Mouse (Mus musculus) splenic B cell, adult 2 months (primary cell): ENCODE data around the gene Gm20604.

Experiments
- DNase-seq: peaks from one replicate; pipeline ENCODE4 v3.0.0-alpha.2; 2011; ENCODE audit warnings: low read depth, low spot score
- H3K27me3 ChIP-seq: 2 replicates; pipeline ENCODE4 v1.6.1; 2012; ENCODE audit warnings: mild to moderate bottlenecking, low read length, moderate library complexity, mixed read lengths; ENCODE audit not compliant: control insufficient read depth, poor library complexity, insufficient read depth, severe bottlenecking
- H3K36me3 ChIP-seq: 2 replicates; pipeline ENCODE4 v1.6.1; 2012; ENCODE audit warnings: mild to moderate bottlenecking, low read length, moderate library complexity, mixed read lengths; ENCODE audit not compliant: control insufficient read depth, poor library complexity, insufficient read depth, severe bottlenecking

The Gm20604 gene

GRCm38 (mm10) chr12:102758403-102758756, at the start of gene Gm20604:
TSS of gene Gm20604 (minus strand) at chr12:102758672.
- no peak for DNase-seq

GRCm38 (mm10) chr12:102799528-102799927, 41.1 kb upstream of the Gm20604 start:
- H3K36me3 ChIP-seq = peaks cover 2% of the 10 kb centered on the region; the same call in 1 of the 2 replicates
- no peaks in the 10 kb centered on the region for H3K27me3 ChIP-seq
- no peak for DNase-seq

More at GRCm38 (mm10) chr12:102758403-102758756, at the start of gene Gm20604:
- H3K36me3 ChIP-seq = no peaks in the 10 kb centered on the region
- H3K27me3 ChIP-seq = no peaks in the 10 kb centered on the region

- Histone ChIP-seq H3K36me3 (peaks cover 18% of the 10 kb centered on the region), H3K27me3 (no peaks in the 10 kb centered on the region)
- DNase-seq = no peak
These were observed 29.5 kb upstream of the Gm20604 start for GRCm38 (mm10) chr12:102787927-102788326.

DNA sequence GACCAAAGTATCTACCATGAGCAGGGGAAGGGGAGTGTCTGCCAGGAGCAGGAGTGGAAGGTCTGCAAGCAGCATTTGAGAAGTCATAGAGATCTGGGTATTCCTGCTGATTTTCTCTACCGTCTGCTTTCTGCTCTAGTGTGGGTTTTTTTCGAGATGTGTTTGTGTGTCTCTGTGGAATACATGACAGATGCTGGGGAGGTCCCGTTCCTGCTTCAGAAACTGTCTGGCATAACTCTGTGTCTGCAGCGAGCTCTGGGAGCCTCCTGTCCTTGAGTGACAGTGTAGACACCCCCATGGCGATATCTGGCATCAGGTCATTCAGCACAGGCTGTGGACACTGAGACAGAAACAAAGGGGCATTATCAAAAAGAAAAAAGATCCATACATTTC, 27.1 kb upstream of the Gm20604 start:
- no peaks in the 10 kb centered on the region for H3K27me3 ChIP-seq
- no peak for DNase-seq
- peaks cover 18% of the 10 kb centered on the region for H3K36me3 ChIP-seq

GRCm38 (mm10) chr12:102784899-102785592, 26.6 kb upstream of the Gm20604 start:
- Histone ChIP-seq H3K36me3 (peaks cover 14% of the 10 kb centered on the region), H3K27me3 (no peaks in the 10 kb centered on the region)
- no peak for DNase-seq

DNA sequence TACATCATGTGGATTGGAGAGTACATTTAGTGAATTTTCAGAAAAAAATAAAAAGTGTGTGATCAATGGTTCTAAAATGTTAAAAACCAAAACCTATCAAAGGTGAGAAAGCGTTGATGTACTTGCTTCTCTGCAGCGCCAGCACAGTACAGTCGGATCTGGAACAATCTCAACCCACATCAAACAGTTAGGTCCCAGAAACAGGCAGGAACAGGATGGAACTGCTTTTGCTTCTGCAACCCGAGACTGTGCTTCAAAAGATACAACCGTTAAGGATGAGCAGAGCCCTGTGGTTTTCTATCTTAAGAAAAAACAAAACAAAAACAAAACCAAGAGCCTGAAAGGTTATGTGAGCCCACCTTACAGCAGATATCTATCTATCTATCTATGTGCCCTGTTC, 24.4 kb upstream of the Gm20604 start:
- Histone ChIP-seq H3K27me3 (no peaks in the 10 kb centered on the region), H3K36me3 (peaks cover 8% of the 10 kb centered on the region)
- no peak for DNase-seq

- Histone ChIP-seq H3K27me3 (no peaks in the 10 kb centered on the region), H3K36me3 (peaks cover 9% of the 10 kb centered on the region; the same call in 1 of the 2 replicates)
- peak; percentile 34 for DNase-seq
These were observed 21.0 kb upstream of the Gm20604 start for GRCm38 (mm10) chr12:102779452-102779851.

GRCm38 (mm10) chr12:102778151-102778550, 19.7 kb upstream of the Gm20604 start:
- DNase-seq = no peak
- H3K27me3 ChIP-seq = no peaks in the 10 kb centered on the region
- peaks cover 9% of the 10 kb centered on the region; the same call in 1 of the 2 replicates for H3K36me3 ChIP-seq

- DNase-seq = no peak
- peaks cover 18% of the 10 kb centered on the region; the same call in 1 of the 2 replicates for H3K36me3 ChIP-seq
- H3K27me3 ChIP-seq = no peaks in the 10 kb centered on the region
These were observed 17.6 kb upstream of the Gm20604 start for GRCm38 (mm10) chr12:102776035-102776434.

- no peak for DNase-seq
These were observed 14.2 kb upstream of the Gm20604 start for GRCm38 (mm10) chr12:102772676-102773075.

DNA sequence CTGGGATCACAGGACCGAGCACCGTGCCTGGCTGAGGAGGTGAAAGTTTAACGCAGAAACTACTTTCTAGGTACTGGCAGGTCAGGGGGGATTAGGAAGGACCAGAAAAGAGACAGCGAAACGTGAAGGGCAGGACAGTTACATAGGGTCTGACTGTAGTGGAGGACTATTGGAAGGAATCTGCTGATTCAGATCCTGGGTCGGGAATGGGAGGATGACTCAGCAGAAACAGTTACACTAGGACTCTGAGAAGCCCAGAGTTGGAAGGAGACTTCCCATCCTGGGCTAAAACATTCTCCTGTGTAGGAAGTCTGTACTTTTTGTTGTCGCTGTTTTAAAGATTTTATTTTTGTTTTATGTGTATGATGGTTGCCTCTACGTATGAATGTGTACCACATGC, 13.1 kb upstream of the Gm20604 start:
- peaks cover 31% of the 10 kb centered on the region; the same call in 1 of the 2 replicates for H3K36me3 ChIP-seq
- DNase-seq = no peak
- no peaks in the 10 kb centered on the region for H3K27me3 ChIP-seq

More at GRCm38 (mm10) chr12:102772676-102773075, 14.2 kb upstream of the Gm20604 start:
- H3K27me3 ChIP-seq = no peaks in the 10 kb centered on the region
- peaks cover 29% of the 10 kb centered on the region; the same call in 1 of the 2 replicates for H3K36me3 ChIP-seq

GRCm38 (mm10) chr12:102769000-102769399, 10.5 kb upstream of the Gm20604 start:
- peak; percentile 46 for DNase-seq
- Histone ChIP-seq H3K27me3 (no peaks in the 10 kb centered on the region), H3K36me3 (peaks cover 23% of the 10 kb centered on the region; the same call in 1 of the 2 replicates)

DNA sequence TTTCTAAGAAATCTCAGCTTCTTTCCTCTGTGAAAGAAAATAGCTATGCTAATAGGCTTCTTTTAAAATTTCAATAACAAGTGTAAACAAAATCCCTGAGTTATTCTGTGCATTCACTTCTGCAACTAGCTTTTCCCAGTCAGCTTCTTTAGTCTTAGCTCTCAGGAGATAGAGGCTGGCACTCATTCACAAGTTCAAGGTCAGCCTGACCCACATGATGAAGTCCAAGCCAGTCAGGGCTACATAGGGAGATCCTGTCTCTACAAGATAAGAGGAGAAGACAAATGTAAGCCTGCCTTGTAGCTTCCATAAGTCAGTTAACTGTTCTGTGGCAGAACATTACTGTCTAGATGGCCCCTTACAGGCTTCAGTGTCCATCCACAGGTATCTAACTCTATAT, 5.2 kb upstream of the Gm20604 start:
- no peak for DNase-seq
- H3K36me3 ChIP-seq = peaks cover 2% of the 10 kb centered on the region; the same call in 1 of the 2 replicates
- H3K27me3 ChIP-seq = no peaks in the 10 kb centered on the region

DNA sequence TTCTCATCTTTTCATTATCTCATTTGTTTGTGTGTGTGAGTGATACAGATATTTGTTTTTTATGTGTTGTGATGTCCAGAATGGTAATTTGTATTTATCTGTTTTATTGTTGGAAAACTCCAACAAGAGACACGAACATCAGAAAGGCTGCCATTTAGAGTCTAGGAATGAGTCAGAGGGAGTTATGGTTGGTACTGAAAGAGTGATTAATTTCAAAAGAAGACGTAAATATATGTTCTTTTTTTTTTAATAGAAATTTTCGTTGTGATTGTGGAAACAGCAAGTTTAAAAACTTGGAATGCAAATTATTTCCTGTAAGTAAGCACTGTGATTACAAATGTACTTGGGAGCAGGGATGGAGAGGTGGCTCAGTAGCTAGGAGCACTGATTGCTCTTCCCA, 3.2 kb upstream of the Gm20604 start:
- H3K36me3 ChIP-seq = no peaks in the 10 kb centered on the region; the same call in 1 of the 2 replicates
- DNase-seq = no peak
- H3K27me3 ChIP-seq = no peaks in the 10 kb centered on the region

DNA sequence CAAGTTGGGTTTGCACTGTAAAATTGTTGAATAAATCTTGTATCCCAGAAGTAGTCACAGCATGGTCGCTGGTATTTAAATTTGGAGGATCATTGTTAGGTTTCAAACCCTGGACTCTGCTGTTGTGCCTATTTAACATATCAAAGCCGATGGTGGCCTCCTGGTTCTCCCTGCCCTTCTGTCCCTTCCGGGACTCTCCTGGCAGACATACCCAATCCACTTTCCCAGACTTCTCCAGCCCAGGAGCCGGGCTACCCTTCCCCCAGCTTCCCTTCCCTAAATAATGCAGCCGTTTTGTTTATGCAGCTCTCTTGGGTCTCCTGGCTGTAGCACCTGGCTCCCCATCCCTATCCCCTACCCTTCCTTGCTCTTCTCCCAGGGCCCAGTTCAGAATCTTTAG, 464 bp upstream of the Gm20604 start:
- Histone ChIP-seq H3K36me3 (no peaks in the 10 kb centered on the region), H3K27me3 (no peaks in the 10 kb centered on the region)
- DNase-seq = no peak
